Mouse (Mus musculus) heart, adult 2 months (tissue): ENCODE results near the gene Keap1. TPM values are rescaled to one million over a fixed set of nuclear protein-coding genes. Genes with fewer than 3 reads are reported as not detected.
A peak's percentile ranks its signal among the peaks of the same experiment; 100 is the strongest.

Experiments used
- DNase-seq, 2 experiments: peaks; one replicate each; pipeline ENCODE4 v3.0.0; 2021
- H3K27ac ChIP-seq: fragments of 200-600 bp; 2 replicates; pipeline ENCODE4 v1.8.1; 2022
- H3K27me3 ChIP-seq: fragments of 200-500 bp; 2 replicates; pipeline ENCODE4 v1.6.1; 2012; ENCODE audit warnings: mild to moderate bottlenecking, low read length, inconsistent platforms, mixed read lengths; ENCODE audit not compliant: control insufficient read depth, insufficient read depth
- H3K36me3 ChIP-seq: fragments of 200-500 bp; 2 replicates; pipeline ENCODE4 v1.6.1; 2012; ENCODE audit warnings: low read length, inconsistent platforms; ENCODE audit not compliant: control insufficient read depth, insufficient read depth
- H3K4me1 ChIP-seq: fragments of 200-500 bp; 2 replicates; pipeline ENCODE4 v1.6.1; 2011; ENCODE audit warnings: low read length; ENCODE audit not compliant: control insufficient read depth, insufficient read depth
- H3K4me3 ChIP-seq: fragments of 200-600 bp; 2 replicates; pipeline ENCODE4 v1.8.1; 2022
- H3K79me2 ChIP-seq: fragments of 200-500 bp; replicated peaks from 2 replicates; pipeline ENCODE4 v1.6.1; 2012; ENCODE audit warnings: mild to moderate bottlenecking, inconsistent platforms, low read length, moderate library complexity, mixed read lengths; ENCODE audit not compliant: control insufficient read depth, insufficient read depth
- H3K9ac ChIP-seq: fragments of 200-500 bp; 2 replicates; pipeline ENCODE4 v1.6.1; 2012; ENCODE audit warnings: low read depth, mild to moderate bottlenecking, control low read depth, inconsistent platforms, low read length, mixed read lengths
- CTCF ChIP-seq: fragments of 200-600 bp; IDR thresholded peaks from 2 replicates; pipeline ENCODE4 v1.8.1; 2022; ENCODE audit warnings: antibody characterized with exemption, mild to moderate bottlenecking, moderate library complexity
- EP300 ChIP-seq: fragments of 200-500 bp; IDR thresholded peaks from 2 replicates; pipeline ENCODE4 v1.6.1; 2011; ENCODE audit warnings: low read depth, low read length, control low read depth; ENCODE audit not compliant: insufficient read depth
- POLR2A ChIP-seq: fragments of 200-500 bp; IDR thresholded peaks from 2 replicates; pipeline ENCODE4 v1.6.1; 2011; ENCODE audit warnings: mild to moderate bottlenecking, low read depth, low read length, control low read depth; ENCODE audit not compliant: insufficient read depth
- WGBS: fragments of 180-500 bp; shearing (Covaris S2); methylation state at CpG from one replicate; pipeline ENCODE4 v1.1.7; 2018; 5-methylcytosine and 5-hydroxymethylcytosine counted together
- intact Hi-C: fragments of 180-260 bp; cut with DNase I; formaldehyde crosslinking; loops from one replicate; pipeline ENCODE4 v1.15.1; 2025
- polyA plus RNA-seq: library from polyadenylated mRNA; depleted of rRNA; stranded (reverse); fragments of >200 nt; gene quantifications from 2 replicates; pipeline ENCODE4 v1.2.3, GENCODE M21; 2012; rRNA removed
- total RNA-seq, 2 experiments: library from RNA; stranded (reverse); gene quantifications; 2 replicates each; pipeline ENCODE4 v1.2.3; 2021

Gene Keap1
- total and polyA plus RNA-seq, 3 experiments, result 37.6 to 47.2 (median 40.4) TPM

DNA sequence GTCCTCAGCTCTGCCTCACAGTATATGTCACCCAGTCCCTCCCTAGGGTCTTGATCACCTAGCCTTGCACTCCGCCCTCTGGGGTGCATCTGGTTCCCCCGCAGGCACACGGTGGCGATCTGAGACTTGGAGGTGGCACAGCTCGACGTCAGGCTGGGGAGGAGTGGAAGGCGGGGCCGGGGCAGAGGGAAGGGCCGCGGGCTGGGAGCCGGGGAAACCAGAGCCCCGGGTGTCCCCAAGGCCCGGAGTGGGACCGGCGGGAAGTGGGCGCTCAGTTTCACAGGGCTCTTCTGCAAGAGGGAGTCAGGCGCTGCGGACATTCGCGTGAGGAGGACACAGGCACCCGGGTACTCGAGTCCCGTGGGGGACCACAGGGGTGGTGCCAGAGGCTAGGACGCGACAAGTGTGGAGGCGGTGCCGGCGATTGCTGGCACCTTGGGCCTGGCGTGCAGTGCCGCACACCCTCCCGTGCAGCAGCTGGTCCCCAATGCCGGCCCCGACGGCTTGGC, 55.2 kb downstream of the Keap1 start:
- Histone ChIP-seq H3K36me3 (no peaks in the 10 kb centered on the region), H3K4me3 (peak overlapping the region; percentile 70), H3K27me3 (no peaks in the 10 kb centered on the region), H3K79me2 (no peaks in the 10 kb centered on the region; the same call in 1 of the 2 replicates), H3K27ac (peak overlapping the region; percentile 88), H3K9ac (peak overlapping the region; percentile 70), H3K4me1 (peaks cover 3% of the 10 kb centered on the region)
- DNase-seq, result peak; percentile 82 to 86
- 4% methylated on average over 33 of the region's 34 CpGs for WGBS
- intact Hi-C loops, result no loop called here
- TF ChIP-seq EP300, result no peak
- peak; percentile 49; the same call in 1 of the 2 replicates for TF ChIP-seq POLR2A
- peak; percentile 46 for TF ChIP-seq CTCF

DNA sequence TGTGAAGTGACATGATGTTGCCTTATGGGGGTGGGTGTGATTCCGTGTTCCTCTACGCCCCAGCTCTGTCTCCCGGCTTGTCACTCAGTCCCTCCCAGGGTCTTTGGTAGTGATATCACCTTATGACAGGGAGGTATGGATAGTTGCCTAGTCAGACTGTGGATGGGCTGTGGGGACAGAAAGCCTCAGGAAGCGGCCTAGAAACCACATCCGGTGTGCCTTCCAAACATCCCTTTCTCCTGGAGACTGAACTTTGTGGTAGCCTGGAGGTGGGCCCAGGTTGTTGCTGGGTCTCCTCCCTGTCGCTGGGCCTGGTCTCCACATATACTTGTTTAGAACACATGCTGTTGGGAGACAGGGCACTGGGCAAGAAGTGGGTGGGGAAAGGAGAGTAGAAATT, 55.7 kb downstream of the Keap1 start:
- WGBS, result 73% methylated on average over 6 of the region's 6 CpGs
- peak overlapping the region; percentile 70; the same call in 1 of the 2 replicates for H3K4me3 ChIP-seq
- peaks cover 3% of the 10 kb centered on the region for H3K4me1 ChIP-seq
- TF ChIP-seq CTCF (no peak), EP300 (no peak), POLR2A (no peak)
- intact Hi-C loops, result no loop called here
- H3K27ac ChIP-seq, result peak overlapping the region; percentile 88; the same call in 1 of the 2 replicates
- H3K79me2 ChIP-seq, result no peaks in the 10 kb centered on the region; the same call in 1 of the 2 replicates
- no peaks in the 10 kb centered on the region for H3K36me3 ChIP-seq
- H3K27me3 ChIP-seq, result no peaks in the 10 kb centered on the region
- no peak overlapping the region for H3K9ac ChIP-seq
- no peak for DNase-seq

DNA sequence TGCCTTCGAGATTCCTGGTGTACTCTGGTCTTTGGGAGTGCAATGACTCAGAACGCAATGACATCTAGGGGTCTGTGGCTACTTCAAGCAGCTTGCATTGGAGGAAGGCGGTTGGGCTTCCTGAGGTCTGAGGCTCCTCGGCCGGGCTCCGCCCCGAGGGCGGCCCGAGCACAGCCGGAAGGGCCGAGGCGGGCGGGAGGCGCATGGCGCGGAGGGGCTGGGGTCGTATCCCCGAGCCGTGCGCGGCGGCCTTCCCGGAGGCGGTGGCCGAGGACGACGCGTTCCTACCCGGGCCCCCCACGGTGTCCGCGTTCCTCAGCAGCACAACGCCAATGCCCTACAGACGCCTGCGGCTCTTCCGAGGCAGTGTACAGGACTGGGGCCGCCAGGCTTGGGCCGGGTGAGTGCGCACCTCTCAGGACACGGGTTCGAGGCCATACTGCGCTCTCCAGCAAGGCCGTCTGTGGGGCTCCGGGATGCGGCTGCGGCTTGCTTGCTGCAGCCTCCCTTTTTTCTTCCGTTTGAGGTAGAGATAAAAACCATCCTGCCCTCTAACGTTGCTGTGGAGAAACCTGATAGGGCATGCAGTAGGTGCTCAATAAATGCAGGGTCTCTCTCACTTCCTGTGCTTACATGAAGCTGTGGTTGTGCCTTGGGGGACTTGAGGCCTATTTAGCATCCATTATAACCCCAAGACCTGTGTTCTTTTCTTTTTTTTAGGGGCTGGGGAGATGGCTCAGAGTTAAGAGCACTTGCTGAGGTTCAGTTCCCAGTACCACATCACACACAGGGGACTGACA, 57.5 kb downstream of the Keap1 start:
- TF ChIP-seq CTCF (no peak), POLR2A (0 out of 2 replicates have a peak, but pooled peaks have one; percentile 12), EP300 (no peak)
- Histone ChIP-seq H3K4me1 (peaks cover 3% of the 10 kb centered on the region), H3K9ac (peak overlapping the region; percentile 80), H3K79me2 (no peaks in the 10 kb centered on the region; the same call in 1 of the 2 replicates), H3K27ac (peak overlapping the region; percentile 57), H3K27me3 (no peaks in the 10 kb centered on the region), H3K36me3 (no peaks in the 10 kb centered on the region), H3K4me3 (peak overlapping the region; percentile 68)
- DNase-seq, result peak; percentile 69 to 71
- 9% methylated on average over 48 of the region's 48 CpGs for WGBS
- intact Hi-C loops, result no loop called here

DNA sequence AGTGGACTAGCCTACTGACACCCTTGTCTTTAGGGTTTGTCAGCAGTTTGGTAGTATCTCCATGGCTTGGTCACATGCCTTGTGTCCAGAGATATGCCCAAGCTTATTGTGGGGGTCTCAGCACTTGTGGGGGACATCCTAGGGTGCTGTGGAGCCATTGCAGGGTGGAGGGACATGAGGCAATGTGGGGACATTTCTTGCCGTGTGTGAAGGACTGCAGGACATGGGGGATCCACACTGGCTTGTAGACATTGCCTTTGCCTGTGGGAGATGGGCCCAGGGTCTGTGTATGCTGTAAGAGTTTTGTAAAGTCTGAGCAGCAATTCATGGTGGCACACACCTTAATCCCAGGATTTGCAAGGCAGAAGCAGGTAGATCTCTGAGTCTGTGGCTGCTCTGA, 58.3 kb downstream of the Keap1 start:
- no peak for DNase-seq
- no peak overlapping the region; the same call in 1 of the 2 replicates for H3K27ac ChIP-seq
- no peak overlapping the region for H3K4me3 ChIP-seq
- no peaks in the 10 kb centered on the region for H3K36me3 ChIP-seq
- H3K27me3 ChIP-seq, result no peaks in the 10 kb centered on the region
- no peak overlapping the region for H3K9ac ChIP-seq
- intact Hi-C loops, result no loop called here
- TF ChIP-seq POLR2A (no peak), CTCF (no peak), EP300 (no peak)
- peaks cover 3% of the 10 kb centered on the region for H3K4me1 ChIP-seq
- H3K79me2 ChIP-seq, result no peaks in the 10 kb centered on the region; the same call in 1 of the 2 replicates
- WGBS, result 64% methylated on average over 1 of the region's 1 CpGs

DNA sequence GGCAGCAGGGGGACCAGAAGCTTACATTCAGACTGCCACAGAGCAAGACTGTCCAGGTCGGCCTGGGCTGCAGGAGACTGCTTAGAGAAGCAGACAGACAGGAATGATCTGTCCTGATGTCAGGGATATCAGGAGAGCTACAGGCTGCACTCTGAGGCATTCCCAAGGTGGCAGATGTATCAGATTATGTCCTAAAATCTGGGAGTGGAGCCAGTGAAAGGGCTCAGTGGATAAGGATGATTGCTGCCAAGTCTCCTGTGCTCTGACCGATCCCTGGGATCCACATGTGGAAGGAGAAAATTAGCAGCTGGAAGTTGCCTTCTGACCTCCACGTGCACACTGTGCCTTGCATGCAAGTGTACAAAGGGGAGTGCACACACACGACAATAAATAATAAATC, 58.8 kb downstream of the Keap1 start:
- 48% methylated on average over 4 of the region's 4 CpGs for WGBS

More for the DNA sequence above, 58.8 kb downstream of the Keap1 start:
- H3K27me3 ChIP-seq, result no peaks in the 10 kb centered on the region
- no peaks in the 10 kb centered on the region for H3K36me3 ChIP-seq
- TF ChIP-seq EP300, result no peak
- TF ChIP-seq POLR2A, result no peak
- no peak for TF ChIP-seq CTCF
- H3K79me2 ChIP-seq, result no peaks in the 10 kb centered on the region
- no peak for DNase-seq
- H3K9ac ChIP-seq, result no peak overlapping the region
- no peak overlapping the region for H3K27ac ChIP-seq
- intact Hi-C loops, result no loop called here
- no peak overlapping the region for H3K4me3 ChIP-seq
- peaks cover 3% of the 10 kb centered on the region for H3K4me1 ChIP-seq

Other genes with a start within 250 kb of the Keap1 start
- 100 to 1,000 TPM; 124 to 130 TPM for gene Mrpl4, start 236.6 kb downstream of the Keap1 start, total RNA-seq
- 173 and 226 TPM in 2 replicates for gene Mrpl4, start 236.6 kb downstream of the Keap1 start, polyA plus RNA-seq
- gene Icam1, start 223.4 kb downstream of the Keap1 start, total RNA-seq, result 1 to 10 TPM; 7.6 to 9.2 TPM
- 12.4 and 15.3 TPM in 2 replicates for gene Icam1, start 223.4 kb downstream of the Keap1 start, polyA plus RNA-seq
- 1 to 10 TPM in 1 of 2 experiments, under 1 TPM in 1; 0.84 to 1.0 TPM for gene Icam4, start 210.0 kb downstream of the Keap1 start, total RNA-seq
- gene Icam4, start 210.0 kb downstream of the Keap1 start, polyA plus RNA-seq, result 0.70 and 1.4 TPM in 2 replicates
- gene Icam5, start 207.3 kb downstream of the Keap1 start, total RNA-seq, result not detected
- 0.06 and 0.08 TPM in 2 replicates for gene Icam5, start 207.3 kb downstream of the Keap1 start, polyA plus RNA-seq
- not detected for gene Zglp1, start 172.3 kb downstream of the Keap1 start, total RNA-seq
- not detected in 2 replicates for gene Zglp1, start 172.3 kb downstream of the Keap1 start, polyA plus RNA-seq
- gene Gm49373, start 166.3 kb downstream of the Keap1 start, total RNA-seq, result under 1 TPM in 1 of 2 experiments, not detected in 1; 0.30 TPM
- gene Gm49373, start 166.3 kb downstream of the Keap1 start, polyA plus RNA-seq, result 0.27 and 0.32 TPM in 2 replicates
- 10 to 100 TPM; 35.8 to 41.4 TPM for gene Fdx1l, start 165.7 kb downstream of the Keap1 start, total RNA-seq
- 48.3 and 51.1 TPM in 2 replicates for gene Fdx1l, start 165.7 kb downstream of the Keap1 start, polyA plus RNA-seq
- under 1 TPM; 0.31 to 0.34 TPM for gene Gm38431, start 147.4 kb downstream of the Keap1 start, total RNA-seq
- gene Gm38431, start 147.4 kb downstream of the Keap1 start, polyA plus RNA-seq, result 2.0 and 2.3 TPM in 2 replicates
- gene Raver1, start 147.4 kb downstream of the Keap1 start, total RNA-seq, result 10 to 100 TPM; 26.3 to 27.9 TPM
- 27.4 and 29.1 TPM in 2 replicates for gene Raver1, start 147.4 kb downstream of the Keap1 start, polyA plus RNA-seq
- 1 to 10 TPM; 7.3 to 8.1 TPM for gene Tyk2, start 108.1 kb downstream of the Keap1 start, total RNA-seq
- gene Tyk2, start 108.1 kb downstream of the Keap1 start, polyA plus RNA-seq, result 13.5 and 13.7 TPM in 2 replicates
- 100 to 1,000 TPM; 150 to 162 TPM for gene Cdc37, start 89.4 kb downstream of the Keap1 start, total RNA-seq
- 62.3 and 96.1 TPM in 2 replicates for gene Cdc37, start 89.4 kb downstream of the Keap1 start, polyA plus RNA-seq
- gene Pde4a, start 73.6 kb downstream of the Keap1 start, total RNA-seq, result 10 to 100 TPM; 58.9 to 60.0 TPM
- 57.2 and 68.9 TPM in 2 replicates for gene Pde4a, start 73.6 kb downstream of the Keap1 start, polyA plus RNA-seq
- gene S1pr5, start 9.1 kb upstream of the Keap1 start, total RNA-seq, result 1 to 10 TPM; 1.2 to 1.3 TPM
- gene S1pr5, start 9.1 kb upstream of the Keap1 start, polyA plus RNA-seq, result 0.73 and 1.5 TPM in 2 replicates
- 100 to 1,000 TPM in 1 of 2 experiments, 10 to 100 TPM in 1; 88.7 to 100 TPM for gene Atg4d, start 25.9 kb upstream of the Keap1 start, total RNA-seq
- 60.8 and 72.6 TPM in 2 replicates for gene Atg4d, start 25.9 kb upstream of the Keap1 start, polyA plus RNA-seq
- gene Kri1, start 48.6 kb upstream of the Keap1 start, total RNA-seq, result 10 to 100 TPM; 16.3 to 16.8 TPM
- 10.5 and 12.8 TPM in 2 replicates for gene Kri1, start 48.6 kb upstream of the Keap1 start, polyA plus RNA-seq
- gene Cdkn2d, start 52.0 kb upstream of the Keap1 start, total RNA-seq, result 10 to 100 TPM; 11.3 to 15.0 TPM
- 25.0 and 32.9 TPM in 2 replicates for gene Cdkn2d, start 52.0 kb upstream of the Keap1 start, polyA plus RNA-seq
- not detected for gene Ap1m2, start 73.0 kb upstream of the Keap1 start, total RNA-seq
- 1.0 TPM in 1 of 2 replicates, not detected in the other for gene Ap1m2, start 73.0 kb upstream of the Keap1 start, polyA plus RNA-seq
- 10 to 100 TPM; 77.0 to 89.5 TPM for gene Slc44a2, start 81.3 kb upstream of the Keap1 start, total RNA-seq
- gene Slc44a2, start 81.3 kb upstream of the Keap1 start, polyA plus RNA-seq, result 86.8 and 148 TPM in 2 replicates
- gene Ilf3, start 128.5 kb upstream of the Keap1 start, total RNA-seq, result 10 to 100 TPM; 27.7 to 29.0 TPM
- gene Ilf3, start 128.5 kb upstream of the Keap1 start, polyA plus RNA-seq, result 22.6 and 29.0 TPM in 2 replicates
- gene Qtrt1, start 172.5 kb upstream of the Keap1 start, total RNA-seq, result 1 to 10 TPM; 8.3 to 8.5 TPM
- gene Qtrt1, start 172.5 kb upstream of the Keap1 start, polyA plus RNA-seq, result 19.2 and 20.8 TPM in 2 replicates
- 10 to 100 TPM; 63.9 to 64.8 TPM for gene Dnm2, start 185.5 kb upstream of the Keap1 start, total RNA-seq
- gene Dnm2, start 185.5 kb upstream of the Keap1 start, polyA plus RNA-seq, result 52.1 and 68.2 TPM in 2 replicates